Mouse (Mus musculus) midbrain, embryonic 14.5 days (tissue): ENCODE data around the gene Ufsp2. TPM values are rescaled to one million over a fixed set of nuclear protein-coding genes. Genes with fewer than 3 reads are reported as not detected.

Experiments used
- ATAC-seq: fragments of 200-750 bp; cut with Nextera tagmentation; 2 replicates; pipeline ENCODE4 v1.8.0; 2017; ENCODE audit warnings: moderate number of reproducible peaks, moderate library complexity; ENCODE audit not compliant: low FRiP score, low TSS enrichment
- DNase-seq: peaks from one replicate; pipeline ENCODE4 v3.0.0-alpha.2; 2015
- H3K27ac ChIP-seq: fragments of 300-500 bp; sonication (generic); replicated peaks from 2 replicates; pipeline ENCODE4 v1.5.1; 2014; ENCODE audit warnings: mild to moderate bottlenecking, low read depth, low read length, moderate library complexity
- H3K27me3 ChIP-seq: fragments of 300-500 bp; sonication (generic); 2 replicates; pipeline ENCODE4 v1.6.1; 2014; ENCODE audit warnings: low read length, control low read depth, mixed read lengths; ENCODE audit not compliant: control insufficient read depth, insufficient read depth
- H3K36me3 ChIP-seq: fragments of 300-500 bp; sonication (generic); 2 replicates; pipeline ENCODE4 v1.6.1; 2014; ENCODE audit warnings: low read length, control low read depth; ENCODE audit not compliant: control insufficient read depth, insufficient read depth
- H3K4me1 ChIP-seq: fragments of 300-500 bp; sonication (generic); 2 replicates; pipeline ENCODE4 v1.6.1; 2014; ENCODE audit warnings: mild to moderate bottlenecking, antibody characterized with exemption, low read length, control low read depth; ENCODE audit not compliant: control insufficient read depth, insufficient read depth
- H3K4me2 ChIP-seq: fragments of 300-500 bp; sonication (generic); 2 replicates; pipeline ENCODE4 v1.6.1; 2014; ENCODE audit warnings: mild to moderate bottlenecking, low read length, moderate library complexity
- H3K4me3 ChIP-seq: fragments of 300-500 bp; sonication (generic); replicated peaks from 2 replicates; pipeline ENCODE4 v1.5.1; 2014; ENCODE audit warnings: low read depth, low read length
- H3K9ac ChIP-seq: fragments of 300-500 bp; sonication (generic); replicated peaks from 2 replicates; pipeline ENCODE4 v1.6.1; 2014; ENCODE audit warnings: mild to moderate bottlenecking, low read length, moderate library complexity
- H3K9me3 ChIP-seq: fragments of 300-500 bp; sonication (generic); 2 replicates; pipeline ENCODE4 v1.6.1; 2016; ENCODE audit warnings: low read length, control low read depth, mixed read lengths; ENCODE audit not compliant: control insufficient read depth
- WGBS: fragments of 180-500 bp; shearing (Covaris S2); extraction: QIAGEN DNeasy Blood & Tissue Kit; methylation state at CpG from one replicate; pipeline ENCODE4 v1.1.7; 2014; 5-methylcytosine and 5-hydroxymethylcytosine counted together
- polyA plus RNA-seq: library from polyadenylated mRNA; unstranded; fragments of >200 nt; fragmentation: Nextera tagmentation; extraction: Ambion mirVana; gene quantifications from 2 replicates; pipeline ENCODE4 v1.2.1, GENCODE M21; 2014

The Ufsp2 gene
- polyA plus RNA-seq, 1 experiment from 2014 or later, result 58.6 TPM

DNA sequence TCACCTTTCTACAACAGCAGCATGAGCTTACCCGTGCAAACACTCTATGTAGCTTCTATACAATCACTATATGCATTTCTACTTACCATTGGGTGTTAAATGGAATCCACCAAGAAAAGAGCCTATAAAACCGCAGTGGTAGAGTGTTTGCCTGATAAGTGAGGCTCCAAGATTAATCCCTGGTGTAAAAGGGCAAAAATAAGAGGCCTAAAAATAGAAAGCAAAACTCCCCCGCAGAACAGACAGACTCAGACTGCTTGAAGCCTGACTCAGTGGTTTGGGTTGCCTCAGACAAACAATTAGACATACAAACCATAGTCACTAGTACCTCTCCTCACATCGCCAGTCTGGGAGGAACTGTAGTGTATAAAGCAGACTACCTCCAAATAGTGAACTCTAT lies 30.3 kb downstream of the Ufsp2 start, which contains the start of gene Ankrd37:
Ankrd37 (minus strand) TSS at position 112 of the 400 bp plus-strand sequence.
- no peaks in the 10 kb centered on the region for H3K9me3 ChIP-seq
- no peak within 1 kb of the TSS for H3K27ac ChIP-seq
- H3K9ac ChIP-seq, result no peak within 1 kb of the TSS
- H3K4me3 ChIP-seq, result no peak within 1 kb of the TSS
- no peak within 1 kb of the TSS for H3K4me2 ChIP-seq
- ATAC-seq (no peak), DNase-seq (no peak)
- no peaks in the 10 kb centered on the region; the same call in 1 of the 2 replicates for H3K4me1 ChIP-seq
- 76% methylated on average over 4 of the region's 4 CpGs for WGBS
- no peaks in the 10 kb centered on the region for H3K27me3 ChIP-seq
- H3K36me3 ChIP-seq, result no peaks in the 10 kb centered on the region

DNA sequence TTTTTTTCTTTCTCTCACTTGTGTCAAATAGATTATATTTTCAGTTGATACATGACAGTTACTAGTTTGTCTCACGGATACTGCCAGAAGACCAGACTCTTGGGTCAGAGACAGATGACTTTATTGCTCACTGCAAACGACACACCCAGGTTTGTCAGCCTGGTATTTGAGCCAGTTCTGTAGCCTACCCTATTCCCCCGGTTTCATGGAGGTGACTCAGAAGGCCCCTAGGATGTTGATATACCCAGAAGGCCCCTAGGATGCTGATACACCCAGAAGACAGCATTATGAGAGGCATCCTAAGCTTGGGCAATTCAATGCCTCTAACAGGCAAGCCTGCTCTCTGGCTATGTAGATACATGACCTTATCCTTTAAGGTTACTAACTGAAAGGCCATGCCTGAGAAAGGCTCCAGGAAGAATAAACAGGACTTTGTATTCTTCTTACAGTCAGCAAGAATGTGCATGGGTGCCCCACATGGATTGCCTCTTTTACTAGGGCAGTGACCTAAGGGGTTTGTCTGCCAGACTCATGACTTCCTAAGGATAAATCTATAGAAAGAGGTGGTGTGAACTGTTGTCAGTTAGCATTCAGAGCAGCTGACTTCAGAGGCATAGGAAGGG lies 31.8 kb downstream of the Ufsp2 start:
- 79% methylated on average over 3 of the region's 3 CpGs for WGBS
- no peaks in the 10 kb centered on the region for H3K9me3 ChIP-seq
- no peaks in the 10 kb centered on the region for H3K27me3 ChIP-seq
- no peak overlapping the region for H3K4me3 ChIP-seq
- no peaks in the 10 kb centered on the region for H3K4me1 ChIP-seq
- ATAC-seq, result no peak
- H3K9ac ChIP-seq, result no peak overlapping the region
- H3K36me3 ChIP-seq, result no peaks in the 10 kb centered on the region
- H3K27ac ChIP-seq, result no peak overlapping the region
- no peak for DNase-seq
- no peak overlapping the region for H3K4me2 ChIP-seq

DNA sequence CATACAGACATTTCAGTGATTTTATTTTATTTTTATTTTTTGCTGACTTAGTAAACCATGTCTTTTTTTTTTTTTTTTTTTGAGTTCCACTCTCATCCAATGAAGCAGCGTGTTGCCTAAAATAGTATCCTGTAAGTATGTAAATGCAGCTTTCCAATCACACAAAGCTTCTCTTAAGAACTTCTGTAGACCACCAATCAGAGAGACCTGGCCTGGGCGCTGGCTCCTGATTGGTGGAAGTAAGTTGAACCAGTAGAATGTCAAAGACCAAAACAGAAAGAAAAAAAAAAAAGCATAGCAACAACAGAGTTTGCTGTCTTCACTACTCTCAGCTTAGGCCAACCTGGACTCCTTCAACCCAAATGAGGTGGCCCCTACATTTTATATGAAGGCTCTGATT lies 35.0 kb downstream of the Ufsp2 start:
- DNase-seq (peak; percentile 20), ATAC-seq (no peak)
- H3K27me3 ChIP-seq, result no peaks in the 10 kb centered on the region
- H3K4me3 ChIP-seq, result no peak overlapping the region
- WGBS, result 53% methylated on average over 2 of the region's 2 CpGs
- peak overlapping the region; percentile 43 for H3K4me2 ChIP-seq
- no peaks in the 10 kb centered on the region for H3K4me1 ChIP-seq
- no peaks in the 10 kb centered on the region for H3K9me3 ChIP-seq
- H3K27ac ChIP-seq, result no peak overlapping the region
- H3K36me3 ChIP-seq, result no peaks in the 10 kb centered on the region
- no peak overlapping the region for H3K9ac ChIP-seq

DNA sequence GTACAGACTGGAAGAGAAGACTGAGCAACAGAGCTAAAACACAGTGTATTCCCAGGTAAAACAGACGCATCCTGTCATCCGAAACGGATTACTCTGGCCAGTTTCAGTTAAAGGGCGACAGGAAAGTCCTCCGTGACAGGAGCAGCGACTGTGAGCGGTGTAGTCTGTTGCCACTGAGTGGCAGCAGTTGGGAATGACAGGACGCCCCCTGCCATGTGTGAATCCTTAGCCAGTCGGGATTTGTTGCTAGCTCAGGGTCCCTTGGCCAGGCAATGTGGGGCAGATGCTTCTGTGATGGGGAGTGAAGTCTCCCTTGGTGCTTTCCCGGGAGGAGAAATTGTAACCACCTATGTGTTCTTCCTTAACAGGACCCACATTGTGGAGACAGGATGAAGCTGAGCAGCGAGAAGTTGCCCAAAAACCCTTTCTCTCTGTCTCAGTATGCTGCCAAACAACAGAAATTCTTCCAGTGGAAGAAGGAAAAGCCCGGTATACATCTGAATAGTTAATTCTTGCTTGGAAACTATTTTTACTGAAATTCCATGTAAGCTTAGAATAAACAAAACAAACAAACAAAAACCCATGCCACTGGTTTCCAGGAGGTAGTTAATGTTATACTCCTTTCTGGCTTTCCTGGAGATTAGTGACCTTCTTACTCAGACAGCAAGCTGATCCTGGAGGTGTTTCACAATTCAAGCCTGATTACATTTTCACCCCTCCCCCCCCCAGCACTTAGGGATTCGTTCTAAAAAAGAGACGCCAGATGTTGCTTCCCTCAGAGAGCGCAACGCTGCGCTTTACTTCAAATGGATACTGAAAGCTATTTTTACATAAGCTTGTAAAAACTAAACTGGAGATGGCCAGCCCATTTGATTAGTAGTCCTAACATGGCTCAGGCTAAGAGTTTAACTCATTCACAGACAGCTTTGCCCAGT lies 35.7 kb downstream of the Ufsp2 start:
- no peaks in the 10 kb centered on the region for H3K36me3 ChIP-seq
- H3K27ac ChIP-seq, result no peak overlapping the region
- peak overlapping the region; percentile 43 for H3K4me2 ChIP-seq
- H3K27me3 ChIP-seq, result no peaks in the 10 kb centered on the region
- ATAC-seq (no peak), DNase-seq (peak; percentile 61)
- H3K9me3 ChIP-seq, result no peaks in the 10 kb centered on the region
- H3K4me1 ChIP-seq, result no peaks in the 10 kb centered on the region
- no peak overlapping the region for H3K9ac ChIP-seq
- no peak overlapping the region; the same call in 1 of the 2 replicates for H3K4me3 ChIP-seq
- 13% methylated on average over 17 of the region's 17 CpGs for WGBS

DNA sequence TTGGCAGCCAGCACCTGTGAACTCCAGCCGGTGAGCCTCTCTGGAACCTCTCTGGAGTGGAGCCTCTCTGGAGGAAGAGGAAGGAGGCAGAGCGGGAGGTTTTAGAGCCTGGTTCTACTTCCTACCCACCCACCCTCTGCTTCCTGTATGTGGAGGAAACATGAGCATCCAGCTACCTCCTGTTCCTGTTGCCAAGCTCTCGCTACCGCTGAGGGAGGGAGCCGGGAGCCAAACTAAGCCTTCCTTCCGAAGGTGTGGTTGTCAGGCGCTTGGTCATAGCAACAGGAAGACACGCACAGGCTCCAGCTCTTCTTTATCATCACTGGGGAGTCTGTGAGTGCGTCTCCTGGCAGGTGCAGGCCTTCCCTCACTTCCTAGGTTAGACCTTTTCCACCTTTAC lies 46.9 kb downstream of the Ufsp2 start:
- Histone ChIP-seq H3K4me1 (no peaks in the 10 kb centered on the region), H3K4me2 (no peak overlapping the region), H3K27ac (no peak overlapping the region), H3K36me3 (no peaks in the 10 kb centered on the region), H3K4me3 (no peak overlapping the region), H3K27me3 (no peaks in the 10 kb centered on the region), H3K9ac (no peak overlapping the region), H3K9me3 (no peaks in the 10 kb centered on the region)
- WGBS, result 90% methylated on average over 9 of the region's 9 CpGs
- ATAC-seq (no peak), DNase-seq (no peak)

DNA sequence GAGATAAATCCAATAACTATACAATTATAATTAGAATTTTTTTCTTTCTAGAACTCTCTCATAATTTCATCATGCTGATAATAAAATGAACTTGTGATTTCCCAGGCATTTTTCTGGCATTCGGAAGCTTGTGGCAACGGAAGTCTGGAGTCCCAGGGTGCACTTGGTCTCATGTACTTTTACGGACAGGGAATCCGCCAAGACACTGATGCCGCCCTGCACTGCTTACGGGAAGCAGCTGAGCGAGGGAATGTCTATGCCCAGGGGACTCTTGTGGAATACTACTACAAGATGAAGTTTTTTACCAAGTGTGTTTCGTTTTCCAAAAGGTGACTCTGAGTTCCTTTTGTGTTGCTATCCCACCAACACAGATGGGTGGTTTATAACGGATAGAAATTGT lies 47.4 kb downstream of the Ufsp2 start:
- no peak overlapping the region for H3K27ac ChIP-seq
- no peak overlapping the region for H3K9ac ChIP-seq
- no peak overlapping the region for H3K4me2 ChIP-seq
- no peak overlapping the region for H3K4me3 ChIP-seq
- no peaks in the 10 kb centered on the region for H3K36me3 ChIP-seq
- H3K4me1 ChIP-seq, result no peaks in the 10 kb centered on the region
- DNase-seq (no peak), ATAC-seq (no peak)
- WGBS, result 95% methylated on average over 9 of the region's 9 CpGs
- no peaks in the 10 kb centered on the region for H3K9me3 ChIP-seq
- H3K27me3 ChIP-seq, result no peaks in the 10 kb centered on the region

DNA sequence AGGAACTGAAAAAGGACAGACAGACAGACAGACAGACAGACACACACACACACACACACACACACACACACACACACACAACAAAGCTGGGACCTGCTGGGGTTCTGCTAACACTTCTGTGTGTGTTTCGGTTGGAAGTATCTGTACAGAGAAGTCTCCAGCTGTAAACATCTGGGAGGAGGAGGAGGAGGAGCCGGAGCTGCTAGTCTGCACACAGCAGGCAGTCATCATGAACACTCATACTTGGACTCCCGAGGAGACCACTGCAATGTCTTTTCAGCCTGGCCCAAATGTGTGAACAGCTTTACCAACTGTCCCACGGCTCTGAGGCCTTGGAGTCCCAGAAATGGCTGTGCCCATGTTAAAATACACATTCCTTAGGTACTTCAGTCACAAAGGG lies 49.1 kb downstream of the Ufsp2 start:
- 57% methylated on average over 4 of the region's 4 CpGs for WGBS
- H3K9ac ChIP-seq, result no peak overlapping the region
- no peaks in the 10 kb centered on the region for H3K27me3 ChIP-seq
- no peak overlapping the region for H3K4me3 ChIP-seq
- no peaks in the 10 kb centered on the region for H3K9me3 ChIP-seq
- DNase-seq (no peak), ATAC-seq (no peak)
- no peak overlapping the region for H3K27ac ChIP-seq
- H3K4me1 ChIP-seq, result no peaks in the 10 kb centered on the region
- H3K36me3 ChIP-seq, result no peaks in the 10 kb centered on the region
- no peak overlapping the region for H3K4me2 ChIP-seq

DNA sequence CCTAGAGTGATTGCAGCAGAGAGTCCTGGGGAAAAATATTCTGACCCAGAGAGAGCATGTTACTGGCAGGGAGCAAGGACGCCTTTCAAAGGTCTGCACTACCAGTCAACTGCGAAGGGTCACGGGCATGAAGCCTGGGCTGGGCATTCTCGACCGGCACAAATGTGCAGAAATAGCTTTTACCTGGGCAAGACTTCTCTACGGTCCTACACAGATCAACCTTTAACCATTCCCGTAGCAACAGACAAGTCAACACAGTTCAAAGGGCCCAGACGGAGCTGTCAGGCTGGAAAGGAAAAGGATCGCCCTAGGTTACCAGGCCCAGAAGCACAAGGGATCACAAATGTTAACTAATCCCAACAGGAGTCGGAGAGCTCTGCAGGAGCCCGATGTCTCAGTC lies 60.9 kb downstream of the Ufsp2 start:
- Histone ChIP-seq H3K27ac (no peak overlapping the region), H3K4me2 (no peak overlapping the region), H3K9me3 (no peaks in the 10 kb centered on the region), H3K4me3 (no peak overlapping the region), H3K27me3 (no peaks in the 10 kb centered on the region), H3K36me3 (peaks cover 9% of the 10 kb centered on the region; the same call in 1 of the 2 replicates), H3K9ac (no peak overlapping the region), H3K4me1 (0 out of 2 replicates have a peak, but pooled peaks cover 5% of the 10 kb centered on the region)
- DNase-seq (no peak), ATAC-seq (no peak)
- WGBS, result 62% methylated on average over 11 of the region's 11 CpGs
